Mouse (Mus musculus): ENCODE results near the gene Dennd1a.

DNA sequence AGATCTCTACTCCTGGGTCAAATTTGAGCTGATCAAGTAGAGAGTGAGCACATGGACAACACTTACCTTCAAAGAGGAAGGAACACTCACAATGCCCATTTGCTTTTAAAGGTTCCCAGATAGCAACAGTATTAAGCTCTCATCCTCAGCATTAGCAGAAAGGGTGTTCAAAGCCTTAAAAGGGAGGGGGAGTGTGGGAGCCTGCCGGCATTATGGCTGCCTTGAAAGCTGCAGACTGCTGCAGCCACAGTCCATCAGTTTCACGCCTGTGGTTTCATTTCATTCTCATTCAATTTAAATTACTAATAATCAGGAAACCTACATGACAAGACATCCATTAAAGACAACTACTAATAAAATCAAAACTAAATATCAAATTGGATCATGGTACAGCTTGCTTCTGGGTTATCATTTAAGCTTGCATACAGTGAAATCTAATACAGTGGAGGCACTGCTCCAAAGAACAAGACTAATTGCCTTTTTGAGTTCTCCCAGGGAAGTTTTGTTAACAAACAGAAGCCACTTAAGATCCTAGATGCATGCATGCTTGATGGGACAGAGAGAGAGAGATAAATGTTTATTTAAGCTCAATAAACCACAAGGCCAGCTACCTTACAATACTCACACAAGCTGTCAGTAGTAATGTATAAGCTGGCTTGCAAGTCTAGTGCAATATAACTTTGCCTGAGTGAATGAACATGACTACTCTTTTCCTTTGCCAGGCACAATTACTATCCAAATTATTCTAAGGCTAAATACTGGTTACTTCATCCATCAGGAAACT is 192.6 kb downstream of the Dennd1a start:
- TF ChIP-seq POLR2A (IDR thresholded peaks at IDR 0.05; ENCODE audit: extremely low read depth, insufficient read depth, low read length) = no peak
- TF ChIP-seq CTCF (IDR thresholded peaks at IDR 0.05; ENCODE audit: extremely low read depth, insufficient read depth, low read length) = no peak
